Mouse (Mus musculus) ES-E14 (cell line): ENCODE results near the gene Grk1. TPM values are rescaled to one million over a fixed set of nuclear protein-coding genes. Genes with fewer than 3 reads are reported as not detected.

Experiments
- DNase-seq: peaks from one replicate; pipeline ENCODE4 v3.0.0-alpha.2; 2013; ENCODE audit warnings: low read depth, low spot score
- H3K27ac ChIP-seq: 2 replicates; pipeline ENCODE4 v1.5.1; 2012; ENCODE audit warnings: low read depth, mild to moderate bottlenecking, low read length, moderate library complexity, mixed read lengths; ENCODE audit not compliant: poor library complexity, insufficient read depth, severe bottlenecking
- H3K36me3 ChIP-seq: 2 replicates; pipeline ENCODE4 v1.6.1; 2012; ENCODE audit warnings: mild to moderate bottlenecking, low read length, moderate library complexity, mixed read lengths; ENCODE audit not compliant: control insufficient read depth, poor library complexity, insufficient read depth, severe bottlenecking
- H3K4me1 ChIP-seq, 2 experiments: fragments of 150-350 bp in 1 of 2; sonication (generic) in 1 of 2; 2 replicates each; pipeline ENCODE4 v1.6.1; 2012; ENCODE audit warnings: low read length in 2 of 2, mild to moderate bottlenecking in 1 of 2, mixed read lengths in 1 of 2; ENCODE audit not compliant: control insufficient read depth in 2 of 2, insufficient read depth in 2 of 2, poor library complexity in 1 of 2
- H3K4me3 ChIP-seq, 2 experiments: fragments of 150-350 bp in 1 of 2; sonication (generic) in 1 of 2; 2 replicates each; pipeline ENCODE4 v1.5.1; 2012; ENCODE audit warnings: low read length in 2 of 2, low read depth in 1 of 2, mild to moderate bottlenecking in 1 of 2, mixed read lengths in 1 of 2; ENCODE audit not compliant: insufficient read depth in 1 of 2, poor library complexity in 1 of 2, severe bottlenecking in 1 of 2
- H3K9ac ChIP-seq: 2 replicates; pipeline ENCODE4 v1.6.1; 2012; ENCODE audit warnings: low read depth, mild to moderate bottlenecking, low read length, mixed read lengths; ENCODE audit not compliant: poor library complexity, insufficient read depth, severe bottlenecking
- H3K9me3 ChIP-seq: fragments of 150-350 bp; sonication (generic); 2 replicates; pipeline ENCODE4 v1.6.1; 2012; ENCODE audit warnings: low read depth, mild to moderate bottlenecking, low read length; ENCODE audit not compliant: control insufficient read depth, insufficient read depth
- CHD2 ChIP-seq: IDR thresholded peaks from 2 replicates; pipeline ENCODE4 v1.6.1; 2014; ENCODE audit warnings: mild to moderate bottlenecking, low read depth, low read length, inconsistent platforms
- HCFC1 ChIP-seq: IDR thresholded peaks from 2 replicates; pipeline ENCODE4 v1.6.1; 2012; ENCODE audit warnings: low read length, inconsistent platforms, borderline replicate concordance; ENCODE audit not compliant: insufficient read depth
- MAFK ChIP-seq: IDR thresholded peaks from 2 replicates; pipeline ENCODE4 v1.6.1; 2014; ENCODE audit warnings: mild to moderate bottlenecking, low read depth, low read length, inconsistent platforms; ENCODE audit not compliant: insufficient read depth
- ZC3H11A ChIP-seq: IDR thresholded peaks from 2 replicates; pipeline ENCODE4 v1.6.1; 2012; ENCODE audit warnings: low read depth, mild to moderate bottlenecking, inconsistent platforms, low read length, borderline replicate concordance
- ZNF384 ChIP-seq: IDR thresholded peaks from 2 replicates; pipeline ENCODE4 v1.6.1; 2012; ENCODE audit warnings: low read depth, low read length, inconsistent platforms
- in situ Hi-C, 2 experiments: fragments of 600-800 bp; cut with MboI; formaldehyde crosslinking; loops; one replicate each; pipeline ENCODE4 v1.15.1; 2025; ENCODE audit warnings: low sequenced_read_pairs in 2 of 2, inconsistent platforms in 1 of 2; ENCODE audit not compliant: unreplicated experiment in 2 of 2
- total RNA-seq: library from RNA; depleted of rRNA; stranded (reverse); fragments of 300-350 nt; gene quantifications from 2 replicates; pipeline ENCODE4 v1.2.3, GENCODE M21; 2012

Gene Grk1
- total RNA-seq, 1 experiment: 0.04 TPM

DNA sequence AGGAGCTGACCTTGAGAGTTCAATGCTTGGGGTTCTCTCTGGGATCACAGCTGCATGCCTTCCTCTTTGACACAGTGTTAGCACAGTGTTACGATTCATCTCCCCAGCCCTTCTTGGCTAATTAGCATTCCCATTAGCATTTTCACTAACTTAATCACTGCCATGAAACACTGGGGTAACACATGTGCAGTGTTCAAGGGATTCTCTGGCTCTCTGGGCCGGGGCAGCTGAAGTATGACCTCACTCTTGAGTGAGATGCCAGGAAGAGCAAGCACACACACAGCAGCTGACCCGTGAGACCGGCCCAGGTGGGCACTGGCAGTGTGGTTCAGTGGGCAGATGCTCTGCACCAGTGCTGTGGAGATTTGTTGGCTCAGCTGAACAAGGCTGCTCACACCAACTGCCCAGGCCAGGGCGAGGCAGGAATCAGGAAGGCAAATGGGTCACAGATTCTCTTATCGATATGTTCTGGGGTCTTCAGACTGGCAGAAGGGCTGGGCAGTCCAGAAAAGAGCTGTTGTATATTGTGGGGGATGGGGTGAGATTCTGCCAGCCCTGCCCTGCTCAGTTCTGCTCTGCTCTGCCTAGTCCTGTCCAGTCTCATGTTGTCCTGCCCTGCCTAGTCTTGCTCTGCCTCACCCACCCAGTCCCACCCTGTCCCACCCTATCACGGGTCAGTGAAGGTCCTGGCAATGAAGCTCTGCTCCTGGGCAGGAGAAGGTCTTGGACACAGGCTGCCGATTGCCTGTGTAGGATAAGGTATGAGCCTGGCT, 49.6 kb downstream of the Grk1 start:
- Histone ChIP-seq H3K27ac (no peak overlapping the region), H3K4me1 (peaks cover 0 to 2% of the 10 kb centered on the region in 2 experiments; a peak in 1 of 4 replicates), H3K9me3 (no peaks in the 10 kb centered on the region), H3K36me3 (no peaks in the 10 kb centered on the region), H3K9ac (no peak overlapping the region), H3K4me3 (no peak overlapping the region)
- no peak for DNase-seq
- in situ Hi-C loops: no loop called here
- TF ChIP-seq ZC3H11A: no peak
- TF ChIP-seq ZNF384: no peak
- no peak for TF ChIP-seq CHD2
- no peak for TF ChIP-seq HCFC1
- TF ChIP-seq MAFK: no peak

DNA sequence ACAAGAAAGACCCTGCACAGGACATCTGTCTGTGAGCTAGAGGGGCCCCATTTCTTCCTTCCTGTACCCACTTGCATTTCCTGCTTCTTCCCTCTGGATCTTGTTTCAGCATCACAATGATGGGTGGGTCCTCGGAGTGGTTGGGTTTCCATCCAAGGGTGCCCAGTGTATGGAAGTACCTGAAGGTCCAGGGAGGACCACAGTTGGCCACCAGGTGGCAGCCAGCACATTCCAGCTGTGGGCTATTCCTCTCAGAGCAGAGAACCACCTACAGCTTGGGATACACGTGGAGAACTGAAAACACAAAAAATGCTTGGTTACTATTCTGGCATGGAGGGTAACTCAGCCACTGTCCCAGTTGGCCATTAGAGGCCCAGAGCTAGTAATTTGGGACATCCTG, 50.4 kb downstream of the Grk1 start:
- H3K36me3 ChIP-seq: no peaks in the 10 kb centered on the region
- H3K9me3 ChIP-seq: no peaks in the 10 kb centered on the region
- in situ Hi-C loops: no loop called here
- DNase-seq: peak; percentile 24
- H3K4me3 ChIP-seq: no peak overlapping the region
- H3K9ac ChIP-seq: no peak overlapping the region
- H3K4me1 ChIP-seq: peaks cover 0 to 2% of the 10 kb centered on the region in 2 experiments; a peak in 1 of 4 replicates
- TF ChIP-seq ZC3H11A: 0 out of 2 replicates have a peak, but pooled peaks have one; percentile 28
- no peak for TF ChIP-seq MAFK
- H3K27ac ChIP-seq: no peak overlapping the region

DNA sequence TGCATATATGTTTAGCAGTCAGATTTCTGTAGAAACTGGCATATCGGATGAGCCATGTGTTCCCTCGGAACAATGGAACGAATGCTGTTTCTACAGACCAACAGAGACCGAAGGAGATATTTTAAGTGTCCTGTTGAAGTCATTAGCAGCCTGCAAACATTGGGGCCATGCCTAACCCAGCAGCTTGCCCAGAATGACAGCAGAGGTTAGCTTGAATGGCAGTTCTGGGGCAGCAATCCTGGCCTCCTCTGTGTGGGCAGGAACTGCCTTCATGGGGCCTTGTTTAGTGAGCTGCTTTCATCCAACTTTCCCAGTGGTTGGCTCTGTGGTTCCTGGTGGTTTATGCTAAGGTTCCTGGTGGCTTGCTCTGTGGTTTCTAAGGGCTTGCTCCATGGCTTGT, 54.5 kb downstream of the Grk1 start:
- peaks cover 0 to 2% of the 10 kb centered on the region in 2 experiments; a peak in 1 of 4 replicates for H3K4me1 ChIP-seq
- no peak overlapping the region for H3K9ac ChIP-seq
- in situ Hi-C loops: no loop called here
- H3K36me3 ChIP-seq: no peaks in the 10 kb centered on the region
- H3K9me3 ChIP-seq: no peaks in the 10 kb centered on the region
- H3K27ac ChIP-seq: no peak overlapping the region
- H3K4me3 ChIP-seq: no peak overlapping the region
- TF ChIP-seq ZNF384: no peak
- TF ChIP-seq CHD2: no peak
- no peak for TF ChIP-seq ZC3H11A
- no peak for TF ChIP-seq HCFC1
- TF ChIP-seq MAFK: no peak
- DNase-seq: no peak

DNA sequence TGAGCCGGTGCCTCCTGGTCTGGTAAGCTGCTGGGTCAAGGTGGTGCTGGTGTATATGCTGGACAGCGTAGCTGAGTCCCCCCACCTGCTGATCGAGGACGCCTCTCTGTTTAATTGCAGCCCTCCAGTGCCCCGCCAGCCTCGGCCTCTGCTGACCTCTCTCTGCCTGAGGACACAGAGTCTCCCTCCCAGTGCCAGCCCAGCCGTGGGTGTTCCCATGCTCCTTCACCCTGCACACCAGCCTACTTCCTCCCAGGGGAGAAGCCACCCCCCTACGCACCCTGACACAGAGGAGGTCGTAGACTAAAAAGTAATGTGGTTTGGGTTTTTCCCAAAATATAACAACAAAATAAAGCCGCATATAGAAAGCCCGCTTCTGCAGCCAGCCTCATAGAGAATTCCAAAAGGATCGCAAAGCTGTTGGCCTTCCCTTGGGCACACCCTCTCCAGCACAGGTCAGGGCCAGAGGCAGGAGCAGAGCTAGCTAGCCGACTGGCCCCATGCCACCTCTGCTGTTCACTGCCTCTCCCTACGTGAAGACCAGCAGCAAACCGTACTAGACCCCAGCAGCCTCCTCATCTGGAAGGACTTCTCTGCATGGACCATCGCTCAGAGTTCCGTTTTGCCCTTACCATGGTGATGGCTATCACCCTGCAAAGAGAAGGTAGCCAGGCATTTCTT, 56.3 kb downstream of the Grk1 start:
- H3K4me3 ChIP-seq: no peak overlapping the region
- TF ChIP-seq CHD2: no peak
- no peak for TF ChIP-seq ZC3H11A
- no peak for TF ChIP-seq MAFK
- no peaks in the 10 kb centered on the region for H3K9me3 ChIP-seq
- no peaks in the 10 kb centered on the region for H3K4me1 ChIP-seq
- DNase-seq: no peak
- H3K36me3 ChIP-seq: no peaks in the 10 kb centered on the region
- H3K9ac ChIP-seq: no peak overlapping the region
- in situ Hi-C loops: no loop called here
- H3K27ac ChIP-seq: no peak overlapping the region

DNA sequence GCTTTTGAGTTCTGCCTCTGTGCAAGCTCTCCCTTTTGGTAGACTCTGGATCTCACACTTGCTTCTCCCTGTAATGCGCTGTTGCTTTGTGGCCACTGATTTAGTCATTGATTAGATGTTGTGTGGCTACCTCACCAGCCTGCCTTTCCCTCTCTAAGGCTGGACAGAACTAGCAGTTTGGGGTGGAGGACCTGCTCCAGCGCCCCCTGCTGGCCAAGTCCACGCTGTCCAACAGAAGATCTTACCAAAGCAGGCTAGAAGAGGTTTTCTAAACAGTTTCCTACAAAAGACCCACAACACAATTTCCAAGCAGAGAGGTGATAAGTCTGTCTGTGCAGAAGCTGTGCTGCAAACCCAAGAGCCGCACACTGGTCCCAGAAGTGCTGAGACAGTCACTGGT, 57.0 kb downstream of the Grk1 start:
- no peaks in the 10 kb centered on the region for H3K4me1 ChIP-seq
- in situ Hi-C loops: no loop called here
- H3K9me3 ChIP-seq: no peaks in the 10 kb centered on the region
- H3K36me3 ChIP-seq: no peaks in the 10 kb centered on the region
- peak; percentile 28 for DNase-seq
- H3K9ac ChIP-seq: no peak overlapping the region
- H3K4me3 ChIP-seq: no peak overlapping the region
- H3K27ac ChIP-seq: no peak overlapping the region
- TF ChIP-seq CHD2 (no peak), ZNF384 (no peak), HCFC1 (no peak), ZC3H11A (no peak), MAFK (no peak)
